Mouse (Mus musculus) embryonic facial prominence, embryonic 11.5 days (tissue): ENCODE measurements around the gene Cyth1. TPM values are rescaled to one million over a fixed set of nuclear protein-coding genes. Genes with fewer than 3 reads are reported as not detected.

ENCODE experiments used
- ATAC-seq: fragments of 200-750 bp; cut with Nextera tagmentation; replicated peaks from 2 replicates; pipeline ENCODE4 v1.8.0; 2017; ENCODE audit warnings: low read depth; ENCODE audit not compliant: insufficient number of reproducible peaks, low FRiP score, low TSS enrichment
- DNase-seq: peaks from one replicate; pipeline ENCODE4 v3.0.0-alpha.2; 2015; ENCODE audit warnings: low spot score
- H3K27ac ChIP-seq: fragments of 300-500 bp; sonication (generic); replicated peaks from 2 replicates; pipeline ENCODE4 v1.5.1; 2014; ENCODE audit warnings: mild to moderate bottlenecking, low read depth, low read length, control low read depth
- H3K27me3 ChIP-seq: fragments of 300-500 bp; sonication (generic); 2 replicates; pipeline ENCODE4 v1.6.1; 2014; ENCODE audit warnings: mild to moderate bottlenecking, low read length, moderate library complexity, mixed read lengths; ENCODE audit not compliant: control insufficient read depth, insufficient read depth
- H3K36me3 ChIP-seq: fragments of 300-500 bp; sonication (generic); replicated peaks from 2 replicates; pipeline ENCODE4 v1.6.1; 2014; ENCODE audit warnings: low read depth, mild to moderate bottlenecking, low read length, moderate library complexity, mixed read lengths; ENCODE audit not compliant: control insufficient read depth, insufficient read depth
- H3K4me1 ChIP-seq: fragments of 300-500 bp; sonication (generic); 2 replicates; pipeline ENCODE4 v1.6.1; 2014; ENCODE audit warnings: low read length, mixed read lengths; ENCODE audit not compliant: control insufficient read depth, insufficient read depth
- H3K4me2 ChIP-seq: fragments of 300-500 bp; sonication (generic); 2 replicates; pipeline ENCODE4 v1.6.1; 2014; ENCODE audit warnings: low read depth, mild to moderate bottlenecking, control low read depth, low read length, moderate library complexity
- H3K4me3 ChIP-seq: fragments of 300-500 bp; sonication (generic); 2 replicates; pipeline ENCODE4 v1.5.1; 2014; ENCODE audit warnings: low read depth, low read length, control low read depth
- H3K9ac ChIP-seq: fragments of 300-500 bp; sonication (generic); replicated peaks from 2 replicates; pipeline ENCODE4 v1.6.1; 2014; ENCODE audit warnings: mild to moderate bottlenecking, control low read depth, low read length
- H3K9me3 ChIP-seq: fragments of 300-500 bp; sonication (generic); replicated peaks from 2 replicates; pipeline ENCODE4 v1.6.1; 2016; ENCODE audit warnings: mild to moderate bottlenecking, low read length, inconsistent platforms, mixed read lengths; ENCODE audit not compliant: control insufficient read depth
- WGBS: fragments of 180-500 bp; shearing (Covaris S2); extraction: QIAGEN DNeasy Blood & Tissue Kit; methylation state at CpG from one replicate; pipeline ENCODE4 v1.1.7; 2014; 5-methylcytosine and 5-hydroxymethylcytosine counted together
- polyA plus RNA-seq: library from polyadenylated mRNA; unstranded; fragments of >200 nt; fragmentation: Nextera tagmentation; extraction: Ambion mirVana; gene quantifications from 2 replicates; pipeline ENCODE4 v1.2.1, GENCODE M21; 2014

Cyth1 gene
- polyA plus RNA-seq, 1 experiment from 2014 or later = 11.4 TPM

DNA sequence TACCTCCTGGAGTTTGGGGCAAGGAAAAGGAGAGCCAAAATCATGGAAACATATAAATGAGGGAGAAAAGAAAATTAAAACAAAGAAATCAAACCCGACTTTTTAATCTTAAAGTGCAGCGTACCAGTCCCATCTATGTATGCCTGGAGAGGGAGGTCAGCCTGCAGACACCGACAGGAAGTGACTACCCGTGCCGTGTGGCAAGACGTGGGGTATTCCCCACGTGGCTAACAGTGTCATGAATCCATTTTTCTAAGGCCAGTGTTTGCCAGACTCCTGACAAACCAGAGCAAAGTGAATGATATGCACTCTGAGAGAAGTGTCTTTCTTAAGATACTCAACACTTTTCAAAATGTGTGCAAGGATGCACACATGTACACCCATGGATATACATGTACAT is 68.2 kb downstream of the Cyth1 start:
- no peaks in the 10 kb centered on the region for H3K4me1 ChIP-seq
- H3K4me3 ChIP-seq = no peak overlapping the region
- no peaks in the 10 kb centered on the region; the same call in 1 of the 2 replicates for H3K9me3 ChIP-seq
- H3K36me3 ChIP-seq = peaks cover 5% of the 10 kb centered on the region; the same call in 1 of the 2 replicates
- no peak overlapping the region for H3K9ac ChIP-seq
- no peak overlapping the region for H3K27ac ChIP-seq
- no peak for ATAC-seq
- WGBS = 82% methylated on average over 7 of the region's 7 CpGs
- H3K27me3 ChIP-seq = no peaks in the 10 kb centered on the region
- no peak for DNase-seq
- H3K4me2 ChIP-seq = no peak overlapping the region

DNA sequence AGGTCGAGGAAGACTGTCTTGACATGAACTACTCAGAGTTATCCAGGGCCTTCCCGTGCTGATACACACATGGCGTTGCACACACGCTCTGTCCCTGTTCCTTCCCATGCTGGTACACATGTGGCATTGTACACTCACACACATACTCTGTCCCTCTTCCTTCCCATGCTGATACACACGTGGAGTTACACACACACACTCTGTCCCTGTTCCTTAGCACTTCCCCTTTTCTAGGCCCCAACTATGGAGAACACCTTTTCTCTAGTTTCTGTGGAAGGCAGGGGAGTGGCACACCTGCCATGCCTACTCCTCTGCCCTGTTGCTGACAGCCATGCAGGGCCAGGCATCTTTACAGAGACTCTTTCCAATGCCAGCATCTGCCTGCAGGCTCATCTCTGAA is 70.2 kb downstream of the Cyth1 start:
- no peak for ATAC-seq
- no peak overlapping the region for H3K27ac ChIP-seq
- 87% methylated on average over 5 of the region's 5 CpGs for WGBS

DNA sequence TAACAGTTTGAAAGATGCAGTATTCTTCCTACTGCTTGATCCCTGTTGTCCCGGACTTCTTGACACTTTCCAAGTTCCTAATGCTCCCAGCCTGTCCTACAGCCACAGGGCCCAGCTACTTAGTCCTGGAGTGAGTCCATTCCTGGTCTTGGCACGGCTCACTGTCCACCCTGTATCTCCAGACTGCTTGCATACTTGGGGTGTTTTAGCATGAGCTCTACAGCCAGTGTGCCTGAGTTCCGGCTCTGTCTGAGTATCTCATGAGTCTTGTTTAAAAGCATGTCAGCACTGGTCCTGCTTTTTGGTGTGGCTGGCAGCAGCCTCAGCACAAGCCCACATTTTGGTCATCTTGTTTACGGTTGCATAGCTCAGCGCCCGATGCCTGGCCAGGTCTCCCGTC is 73.6 kb downstream of the Cyth1 start:
- Histone ChIP-seq H3K4me1 (no peaks in the 10 kb centered on the region), H3K4me3 (no peak overlapping the region), H3K27ac (no peak overlapping the region), H3K36me3 (peaks cover under 1% of the 10 kb centered on the region; the same call in 1 of the 2 replicates), H3K27me3 (no peaks in the 10 kb centered on the region), H3K9me3 (no peaks in the 10 kb centered on the region; the same call in 1 of the 2 replicates), H3K9ac (no peak overlapping the region), H3K4me2 (no peak overlapping the region)
- 92% methylated on average over 7 of the region's 7 CpGs for WGBS
- ATAC-seq (no peak), DNase-seq (no peak)

More for the DNA sequence above, 70.2 kb downstream of the Cyth1 start:
- no peak for DNase-seq
- H3K27me3 ChIP-seq = no peaks in the 10 kb centered on the region
- no peak overlapping the region for H3K4me2 ChIP-seq
- H3K36me3 ChIP-seq = peaks cover 5% of the 10 kb centered on the region; the same call in 1 of the 2 replicates
- no peak overlapping the region for H3K9ac ChIP-seq
- no peaks in the 10 kb centered on the region; the same call in 1 of the 2 replicates for H3K9me3 ChIP-seq
- no peak overlapping the region for H3K4me3 ChIP-seq
- no peaks in the 10 kb centered on the region for H3K4me1 ChIP-seq

DNA sequence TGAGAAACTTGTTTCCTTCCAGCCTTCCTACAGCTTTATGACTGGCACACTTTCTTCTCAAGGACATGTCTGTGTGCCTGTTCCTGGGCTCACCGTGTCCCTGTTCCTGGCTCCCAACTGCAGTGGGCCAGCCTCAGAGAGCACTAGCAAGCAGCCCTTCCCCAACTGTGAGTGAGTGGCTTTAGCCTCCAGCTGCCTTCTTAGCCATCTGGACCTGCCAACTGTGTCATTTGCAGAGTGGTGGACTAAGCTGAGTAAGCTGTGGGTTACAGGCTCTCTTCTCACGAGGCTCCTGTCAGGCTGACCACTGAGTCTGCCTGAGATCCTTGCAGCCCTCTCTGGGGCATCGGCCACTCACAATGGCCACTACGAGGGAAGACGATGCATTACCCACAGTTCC is 75.6 kb downstream of the Cyth1 start:
- H3K4me3 ChIP-seq = no peak overlapping the region
- no peak overlapping the region for H3K4me2 ChIP-seq
- H3K9ac ChIP-seq = no peak overlapping the region
- H3K4me1 ChIP-seq = no peaks in the 10 kb centered on the region
- H3K27ac ChIP-seq = no peak overlapping the region
- no peaks in the 10 kb centered on the region; the same call in 1 of the 2 replicates for H3K36me3 ChIP-seq
- WGBS = 84% methylated on average over 5 of the region's 5 CpGs
- no peaks in the 10 kb centered on the region for H3K9me3 ChIP-seq
- ATAC-seq (no peak), DNase-seq (no peak)
- H3K27me3 ChIP-seq = no peaks in the 10 kb centered on the region

DNA sequence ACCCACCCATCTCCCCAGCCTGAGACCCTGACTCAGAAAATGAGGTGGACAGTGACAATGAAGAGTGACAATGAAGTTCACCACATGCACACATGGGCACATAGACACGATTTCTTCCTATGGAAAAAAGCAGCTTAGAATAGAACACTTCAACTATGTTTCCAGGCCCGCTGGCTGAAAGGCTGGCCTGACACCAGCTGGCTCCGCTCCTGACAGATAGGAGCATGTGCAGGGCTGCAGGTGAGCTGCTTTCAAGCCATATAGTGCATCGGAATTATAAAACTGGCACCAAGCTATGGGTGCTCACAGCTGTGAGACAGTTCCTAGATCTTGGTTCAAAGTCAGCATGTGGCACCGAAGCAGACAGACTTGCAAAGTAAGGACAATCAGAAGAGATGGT is 78.1 kb downstream of the Cyth1 start:
- DNase-seq (no peak), ATAC-seq (no peak)
- no peak overlapping the region for H3K9ac ChIP-seq
- H3K9me3 ChIP-seq = no peaks in the 10 kb centered on the region
- no peak overlapping the region for H3K27ac ChIP-seq
- H3K27me3 ChIP-seq = no peaks in the 10 kb centered on the region
- no peak overlapping the region for H3K4me2 ChIP-seq
- H3K36me3 ChIP-seq = no peaks in the 10 kb centered on the region; the same call in 1 of the 2 replicates
- no peaks in the 10 kb centered on the region for H3K4me1 ChIP-seq
- 92% methylated on average over 5 of the region's 5 CpGs for WGBS
- H3K4me3 ChIP-seq = no peak overlapping the region

DNA sequence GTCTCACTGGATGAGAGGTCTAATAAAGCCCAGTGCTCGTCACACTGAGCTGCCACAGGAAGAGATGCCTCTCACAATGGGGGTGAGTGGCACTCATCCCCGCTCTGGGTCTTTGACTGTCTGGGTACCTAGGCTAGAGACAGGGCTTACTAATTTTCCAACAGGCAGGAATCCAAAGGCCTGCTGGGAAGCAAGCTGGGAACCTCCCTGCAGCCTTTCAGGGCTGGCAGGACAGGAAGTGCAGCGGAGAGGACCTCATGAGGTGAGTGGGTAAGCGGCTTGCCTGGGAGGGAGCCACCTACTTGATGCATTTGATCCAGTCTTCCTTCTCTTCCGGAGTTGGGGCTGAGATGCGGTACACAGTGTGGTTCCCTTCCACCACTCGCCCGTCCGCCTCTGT is 79.7 kb downstream of the Cyth1 start:
- no peak for DNase-seq
- no peaks in the 10 kb centered on the region for H3K9me3 ChIP-seq
- WGBS = 69% methylated on average over 9 of the region's 9 CpGs
- no peaks in the 10 kb centered on the region; the same call in none of the 2 replicates for H3K36me3 ChIP-seq
- H3K27ac ChIP-seq = no peak overlapping the region
- no peak overlapping the region for H3K4me3 ChIP-seq
- H3K9ac ChIP-seq = no peak overlapping the region
- no peaks in the 10 kb centered on the region for H3K4me1 ChIP-seq
- H3K4me2 ChIP-seq = no peak overlapping the region
- ATAC-seq = no peak
- H3K27me3 ChIP-seq = no peaks in the 10 kb centered on the region

DNA sequence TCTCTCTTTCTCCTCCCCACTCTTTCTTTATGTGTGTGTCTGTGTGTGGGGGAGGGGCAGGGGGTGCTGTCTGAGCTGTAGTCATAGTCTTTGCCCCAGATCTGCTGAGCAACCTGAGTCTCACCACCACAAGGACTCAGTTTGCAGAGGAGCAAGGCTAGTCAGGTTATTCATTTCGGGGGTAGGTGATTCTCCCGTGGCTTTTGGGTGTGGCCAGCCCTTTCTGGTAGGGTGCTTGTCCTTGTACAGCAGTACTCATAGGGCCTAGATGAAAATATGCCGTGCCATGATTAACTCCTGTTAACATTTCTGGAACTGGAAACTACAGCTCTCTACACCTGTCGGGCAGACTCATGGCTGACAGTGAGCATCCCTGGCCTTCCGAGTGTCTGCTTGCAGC is 81.8 kb downstream of the Cyth1 start:
- no peaks in the 10 kb centered on the region for H3K9me3 ChIP-seq
- no peak for ATAC-seq

DNA sequence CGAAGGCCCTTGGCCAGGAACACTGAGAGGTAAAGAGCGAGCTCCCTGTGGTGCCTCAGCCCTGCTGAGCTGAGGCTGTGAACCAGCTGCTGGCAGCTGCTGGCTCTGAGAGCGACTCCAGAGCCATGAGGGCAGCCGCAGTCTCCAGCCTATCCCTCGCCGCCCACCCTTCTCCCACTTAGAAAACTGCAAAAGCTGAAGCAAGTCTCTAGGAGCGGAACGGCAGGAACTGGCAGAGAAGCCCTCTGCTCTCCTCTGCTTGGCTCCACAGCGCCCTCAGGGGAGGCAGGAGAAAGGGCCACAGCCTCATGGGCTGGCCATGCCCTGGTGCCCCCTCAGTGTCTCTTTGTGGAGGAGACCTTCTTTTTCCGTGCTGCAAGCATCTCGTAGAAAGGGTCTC is 82.7 kb downstream of the Cyth1 start:
- ATAC-seq (no peak), DNase-seq (no peak)
- Histone ChIP-seq H3K36me3 (no peaks in the 10 kb centered on the region; the same call in none of the 2 replicates), H3K4me1 (no peaks in the 10 kb centered on the region), H3K4me2 (no peak overlapping the region), H3K9ac (no peak overlapping the region), H3K9me3 (no peaks in the 10 kb centered on the region), H3K27me3 (no peaks in the 10 kb centered on the region), H3K4me3 (no peak overlapping the region), H3K27ac (no peak overlapping the region)
- WGBS = 49% methylated on average over 11 of the region's 11 CpGs

More for the DNA sequence above, 81.8 kb downstream of the Cyth1 start:
- Histone ChIP-seq H3K4me3 (no peak overlapping the region), H3K36me3 (no peaks in the 10 kb centered on the region; the same call in none of the 2 replicates), H3K4me1 (no peaks in the 10 kb centered on the region), H3K27me3 (no peaks in the 10 kb centered on the region), H3K4me2 (no peak overlapping the region), H3K27ac (no peak overlapping the region), H3K9ac (no peak overlapping the region)
- WGBS = 90% methylated on average over 5 of the region's 5 CpGs
- no peak for DNase-seq
